Mouse (Mus musculus) kidney, postnatal 0 days (tissue): Measurements from ENCODE around the gene Spdya. TPM values are rescaled to one million over a fixed set of nuclear protein-coding genes. Genes with fewer than 3 reads are reported as not detected.

ENCODE experiments used
- ATAC-seq: fragments of 200-750 bp; cut with Nextera tagmentation; replicated peaks from 2 replicates; pipeline ENCODE4 v1.8.0; 2017; ENCODE audit warnings: low read depth, moderate number of reproducible peaks, moderate TSS enrichment, moderate library complexity; ENCODE audit not compliant: low FRiP score
- DNase-seq: peaks from one replicate; pipeline ENCODE4 v3.0.0-alpha.2; 2016; ENCODE audit warnings: low spot score
- H3K27ac ChIP-seq: fragments of 300-500 bp; sonication (generic); 2 replicates; pipeline ENCODE4 v1.5.1; 2014; ENCODE audit warnings: mild to moderate bottlenecking
- H3K27me3 ChIP-seq: fragments of 300-500 bp; sonication (generic); 2 replicates; pipeline ENCODE4 v1.6.1; 2014; ENCODE audit warnings: low read length, mixed read lengths; ENCODE audit not compliant: insufficient read depth
- H3K36me3 ChIP-seq: fragments of 300-500 bp; sonication (generic); 2 replicates; pipeline ENCODE4 v1.6.1; 2014; ENCODE audit warnings: low read length, mixed read lengths; ENCODE audit not compliant: insufficient read depth
- H3K4me1 ChIP-seq: fragments of 300-500 bp; sonication (generic); replicated peaks from 2 replicates; pipeline ENCODE4 v1.6.1; 2014; ENCODE audit warnings: antibody characterized with exemption, low read length, mixed read lengths; ENCODE audit not compliant: insufficient read depth
- H3K4me2 ChIP-seq: fragments of 300-500 bp; sonication (generic); 2 replicates; pipeline ENCODE4 v1.6.1; 2014; ENCODE audit warnings: mild to moderate bottlenecking, low read length, moderate library complexity, mixed read lengths
- H3K4me3 ChIP-seq: fragments of 300-500 bp; sonication (generic); replicated peaks from 2 replicates; pipeline ENCODE4 v1.5.1; 2014; ENCODE audit warnings: low read depth, low read length
- H3K9ac ChIP-seq: fragments of 300-500 bp; sonication (generic); 2 replicates; pipeline ENCODE4 v1.6.1; 2014; ENCODE audit warnings: low read depth, low read length
- H3K9me3 ChIP-seq: fragments of 300-500 bp; sonication (generic); replicated peaks from 2 replicates; pipeline ENCODE4 v1.6.1; 2016; ENCODE audit warnings: low read length, inconsistent platforms, mixed read lengths
- CTCF ChIP-seq: IDR thresholded peaks from 2 replicates; pipeline ENCODE4 v1.5.1; 2016; ENCODE audit warnings: antibody characterized with exemption, low read depth, mild to moderate bottlenecking, moderate library complexity
- WGBS: fragments of 180-500 bp; shearing (Covaris S2); extraction: QIAGEN DNeasy Blood & Tissue Kit; methylation state at CpG from one replicate; pipeline ENCODE4 v1.1.7; 2014; 5-methylcytosine and 5-hydroxymethylcytosine counted together
- polyA plus RNA-seq: library from polyadenylated mRNA; unstranded; fragments of >200 nt; fragmentation: Nextera tagmentation; extraction: Ambion mirVana; gene quantifications from 2 replicates; pipeline ENCODE4 v1.2.1, GENCODE M21; 2015

The Spdya gene
- polyA plus RNA-seq, 1 experiment from 2014 or later: 0.58 TPM

DNA sequence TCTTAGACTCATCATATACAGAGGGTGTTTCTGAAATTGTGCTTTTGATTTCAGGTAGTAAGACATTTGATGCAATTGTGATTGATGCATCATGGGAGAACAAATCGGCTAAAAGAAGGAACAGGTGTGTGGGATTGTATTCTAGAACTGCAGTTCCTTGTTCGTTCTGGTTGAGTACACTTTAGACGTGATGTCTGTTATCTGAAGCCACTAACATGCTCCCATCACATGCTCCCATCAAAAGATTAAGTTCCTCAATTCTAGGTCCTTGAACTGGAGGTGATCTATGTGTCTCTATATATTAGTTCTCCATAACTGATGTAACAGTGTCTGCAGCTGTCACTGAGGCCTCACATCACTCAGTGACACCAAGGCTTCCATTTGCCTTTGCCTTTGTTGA, 14.7 kb upstream of the Spdya start:
- H3K4me3 ChIP-seq: no peak overlapping the region
- no peaks in the 10 kb centered on the region for H3K4me1 ChIP-seq
- H3K27me3 ChIP-seq: no peaks in the 10 kb centered on the region
- no peak overlapping the region for H3K9ac ChIP-seq
- H3K4me2 ChIP-seq: no peak overlapping the region
- DNase-seq (no peak), ATAC-seq (no peak)
- TF ChIP-seq CTCF: no peak
- H3K27ac ChIP-seq: no peak overlapping the region
- no peaks in the 10 kb centered on the region for H3K36me3 ChIP-seq
- 61% methylated on average over 3 of the region's 3 CpGs for WGBS
- H3K9me3 ChIP-seq: no peaks in the 10 kb centered on the region

DNA sequence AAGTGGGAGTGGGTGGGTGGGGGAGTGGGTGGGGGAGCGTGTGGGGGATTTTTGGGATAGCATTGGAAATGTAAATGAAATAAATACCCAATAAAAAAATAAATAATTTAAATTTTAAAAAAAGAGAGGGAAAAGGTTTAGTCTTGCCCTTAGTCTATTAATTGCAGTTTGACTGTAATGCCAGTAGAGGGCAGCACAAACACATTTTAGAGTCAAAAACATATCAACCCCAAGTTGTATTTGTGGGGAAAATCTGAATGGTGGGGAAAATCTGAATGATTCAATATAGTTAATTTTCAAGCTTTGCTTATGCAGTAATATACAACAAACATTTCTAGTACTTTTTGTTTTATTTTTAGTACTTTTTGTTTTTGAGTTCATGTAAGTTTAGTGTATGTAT, 3.3 kb upstream of the Spdya start:
- no peaks in the 10 kb centered on the region for H3K36me3 ChIP-seq
- no peak overlapping the region for H3K4me3 ChIP-seq
- H3K4me1 ChIP-seq: 0 out of 2 replicates have a peak, but pooled peaks cover 3% of the 10 kb centered on the region
- peak; percentile 68 for TF ChIP-seq CTCF
- H3K27ac ChIP-seq: no peak overlapping the region
- no peaks in the 10 kb centered on the region for H3K27me3 ChIP-seq
- ATAC-seq (no peak), DNase-seq (peak; percentile 50)
- WGBS: 10% methylated on average over 1 of the region's 1 CpGs
- H3K9me3 ChIP-seq: no peaks in the 10 kb centered on the region
- no peak overlapping the region for H3K9ac ChIP-seq
- no peak overlapping the region for H3K4me2 ChIP-seq

- 0 out of 2 replicates have a peak, but pooled peaks cover 3% of the 10 kb centered on the region for H3K4me1 ChIP-seq
- ATAC-seq (0 out of 2 replicates have a peak, but pooled peaks have one; percentile 8), DNase-seq (no peak)
- 4% methylated on average over 6 of the region's 6 CpGs for WGBS
- no peaks in the 10 kb centered on the region for H3K9me3 ChIP-seq
- H3K4me2 ChIP-seq: peak overlapping the region; percentile 100
- no peak for TF ChIP-seq CTCF
- H3K9ac ChIP-seq: peak overlapping the region; percentile 75; the same call in 1 of the 2 replicates
- H3K36me3 ChIP-seq: no peaks in the 10 kb centered on the region
- no peak overlapping the region for H3K27ac ChIP-seq
- H3K27me3 ChIP-seq: no peaks in the 10 kb centered on the region
- peak overlapping the region; percentile 69 for H3K4me3 ChIP-seq
Observed at GRCm38 (mm10) chr17:71551350-71551749, 511 bp upstream of the Spdya start.

DNA sequence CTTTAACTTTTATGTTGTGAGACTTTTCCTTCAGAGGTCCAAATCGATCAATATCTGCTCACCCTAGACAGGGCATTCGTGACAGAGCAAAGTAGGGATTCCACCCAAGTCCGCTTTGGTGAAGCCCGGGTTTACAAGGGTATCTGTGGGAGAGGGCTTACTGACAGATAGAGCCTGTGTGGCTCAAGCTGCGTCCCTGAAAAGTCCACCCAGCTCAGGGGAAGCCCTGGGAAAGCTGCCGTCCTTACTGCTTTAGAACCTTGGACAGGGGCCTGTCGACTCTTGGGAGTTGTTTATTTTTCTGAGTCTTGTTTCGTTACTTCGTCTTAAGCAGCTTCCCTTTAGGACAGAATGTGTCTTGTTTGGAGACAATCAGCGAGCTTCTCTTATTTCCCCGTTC, 1.0 kb downstream of the Spdya start:
- Histone ChIP-seq H3K4me1 (0 out of 2 replicates have a peak, but pooled peaks cover 3% of the 10 kb centered on the region), H3K36me3 (no peaks in the 10 kb centered on the region), H3K27me3 (no peaks in the 10 kb centered on the region), H3K9ac (no peak overlapping the region), H3K27ac (no peak overlapping the region), H3K4me3 (no peak overlapping the region), H3K4me2 (peak overlapping the region; percentile 100; the same call in 1 of the 2 replicates), H3K9me3 (no peaks in the 10 kb centered on the region)
- TF ChIP-seq CTCF: no peak
- DNase-seq (peak; percentile 41), ATAC-seq (no peak)
- WGBS: 12% methylated on average over 11 of the region's 11 CpGs

- Histone ChIP-seq H3K9ac (no peak overlapping the region), H3K27ac (no peak overlapping the region), H3K4me3 (no peak overlapping the region), H3K36me3 (no peaks in the 10 kb centered on the region), H3K9me3 (no peaks in the 10 kb centered on the region), H3K27me3 (no peaks in the 10 kb centered on the region), H3K4me1 (no peaks in the 10 kb centered on the region), H3K4me2 (no peak overlapping the region)
- peak; percentile 58 for DNase-seq
- peak; percentile 67 for TF ChIP-seq CTCF
- ATAC-seq: no peak
Observed at GRCm38 (mm10) chr17:71561631-71562030, 9.8 kb downstream of the Spdya start.

DNA sequence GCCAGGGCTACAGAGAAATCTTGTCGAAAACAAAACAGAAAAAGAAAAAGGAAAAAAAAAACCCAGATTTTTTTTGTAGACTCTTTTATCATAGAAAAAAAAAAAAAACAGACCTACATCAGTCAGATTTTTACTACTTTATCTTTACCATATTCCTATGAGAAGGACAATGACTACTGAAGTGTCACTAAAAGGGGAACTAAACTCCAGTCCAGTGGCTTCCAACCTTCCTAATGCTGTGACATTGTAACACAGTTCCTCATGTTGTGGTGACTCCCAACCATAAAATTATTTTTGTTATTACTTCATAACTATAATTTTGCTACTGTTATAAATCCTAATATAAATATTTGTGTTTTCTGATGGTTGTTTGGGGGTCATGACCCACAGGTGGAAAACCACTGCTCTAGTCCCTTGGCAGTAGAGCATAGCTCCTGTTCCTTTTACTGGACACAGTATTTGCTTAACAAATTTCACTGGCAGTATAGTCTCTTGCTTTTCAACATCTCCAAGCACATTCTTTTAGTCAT, 27.4 kb downstream of the Spdya start:
- no peak overlapping the region for H3K4me3 ChIP-seq
- no peaks in the 10 kb centered on the region for H3K27me3 ChIP-seq
- no peak overlapping the region for H3K4me2 ChIP-seq
- no peak overlapping the region for H3K27ac ChIP-seq
- no peak for TF ChIP-seq CTCF
- DNase-seq: no peak
- no peak overlapping the region for H3K9ac ChIP-seq
- no peaks in the 10 kb centered on the region for H3K4me1 ChIP-seq
- WGBS: 91% methylated on average over 1 of the region's 1 CpGs
- H3K9me3 ChIP-seq: no peaks in the 10 kb centered on the region
- no peaks in the 10 kb centered on the region for H3K36me3 ChIP-seq
- ATAC-seq: no peak
